Mouse (Mus musculus): Measurements from ENCODE around the gene Olfr285. TPM values are rescaled to one million over a fixed set of nuclear protein-coding genes. Genes with fewer than 3 reads are reported as not detected.
A peak's percentile ranks its signal among the peaks of the same experiment; 100 is the strongest.

The Olfr285 gene
- polyA plus RNA-seq (2014; fragmentation: Nextera tagmentation; extraction: Ambion mirVana), result not detected in 2 replicates

- Histone ChIP-seq H3K27ac (replicated peaks in 1 of 2; ENCODE audit: control insufficient read depth in 1 of 2, insufficient read depth in 1 of 2, low read depth in 2 of 2, low read length in 2 of 2) (no peak within 1 kb of the TSS), H3K4me3 (ENCODE audit: control insufficient read depth in 1 of 2, insufficient read depth in 1 of 2, low read depth in 1 of 2, low read length in 2 of 2) (no peak within 1 kb of the TSS), H3K36me3 (ENCODE audit: control insufficient read depth, insufficient read depth, low read length) (no peaks in the 10 kb centered on the region), H3K4me2 (ENCODE audit: low read length) (no peak within 1 kb of the TSS), H3K4me1 (ENCODE audit: control insufficient read depth in 2 of 2, insufficient read depth in 2 of 2, low read length in 2 of 2) (no peaks in the 10 kb centered on the region), H3K9me3 (ENCODE audit: control insufficient read depth, low read length) (no peaks in the 10 kb centered on the region), H3K9ac (ENCODE audit: low read length) (no peak within 1 kb of the TSS), H3K27me3 (ENCODE audit: control insufficient read depth, insufficient read depth, low read length) (no peaks in the 10 kb centered on the region)
- ATAC-seq (ENCODE audit: insufficient number of reproducible peaks, insufficient read depth, low FRiP score, low read depth), result no peak
- WGBS, result 84% methylated on average over 5 of the region's 5 CpGs
Measured at GRCm38 (mm10) chr15:98317177-98317724, at the start of gene Olfr285. Gene Olfr285, minus strand, starts transcription at chr15:98317353.

DNA sequence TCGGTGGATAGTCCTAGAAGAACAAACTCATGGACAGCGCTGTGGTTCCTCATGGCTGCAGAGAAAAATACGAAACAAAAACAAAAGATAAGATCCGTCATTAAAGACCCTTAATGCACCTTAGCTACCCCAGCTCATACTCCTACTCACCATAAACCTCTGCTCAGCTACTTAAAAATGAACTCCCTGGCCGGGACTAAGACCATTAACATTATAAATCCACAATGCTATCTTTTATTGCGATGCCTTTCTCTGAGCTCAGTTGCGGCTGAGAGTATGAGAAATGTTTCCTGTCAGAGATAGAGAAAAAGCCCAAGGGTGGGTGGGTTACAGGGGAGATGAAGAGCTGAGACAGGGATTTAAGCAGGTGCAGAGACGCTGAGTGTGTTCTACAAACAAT lies 23.7 kb upstream of the Olfr285 start, which contains the start of gene Olfr284:
Gene Olfr284, minus strand, starts transcription at position 101 of the 400 bp plus-strand sequence.
- H3K36me3 ChIP-seq (ENCODE audit: control insufficient read depth, insufficient read depth, low read length), result no peaks in the 10 kb centered on the region
- no peaks in the 10 kb centered on the region for H3K4me1 ChIP-seq (ENCODE audit: control insufficient read depth in 2 of 2, insufficient read depth in 2 of 2, low read length in 2 of 2)
- H3K9ac ChIP-seq (ENCODE audit: low read length), result no peak within 1 kb of the TSS
- H3K27me3 ChIP-seq (ENCODE audit: control insufficient read depth, insufficient read depth, low read length), result no peaks in the 10 kb centered on the region
- H3K4me3 ChIP-seq (ENCODE audit: control insufficient read depth in 1 of 2, insufficient read depth in 1 of 2, low read depth in 1 of 2, low read length in 2 of 2), result no peak within 1 kb of the TSS
- no peaks in the 10 kb centered on the region for H3K9me3 ChIP-seq (ENCODE audit: control insufficient read depth, low read length)
- ATAC-seq (ENCODE audit: insufficient number of reproducible peaks, insufficient read depth, low FRiP score, low read depth), result no peak
- 77% methylated on average over 8 of the region's 8 CpGs for WGBS
- H3K27ac ChIP-seq (replicated peaks in 1 of 2; ENCODE audit: control insufficient read depth in 1 of 2, insufficient read depth in 1 of 2, low read depth in 2 of 2, low read length in 2 of 2), result no peak within 1 kb of the TSS
- H3K4me2 ChIP-seq (ENCODE audit: low read length), result no peak within 1 kb of the TSS

DNA sequence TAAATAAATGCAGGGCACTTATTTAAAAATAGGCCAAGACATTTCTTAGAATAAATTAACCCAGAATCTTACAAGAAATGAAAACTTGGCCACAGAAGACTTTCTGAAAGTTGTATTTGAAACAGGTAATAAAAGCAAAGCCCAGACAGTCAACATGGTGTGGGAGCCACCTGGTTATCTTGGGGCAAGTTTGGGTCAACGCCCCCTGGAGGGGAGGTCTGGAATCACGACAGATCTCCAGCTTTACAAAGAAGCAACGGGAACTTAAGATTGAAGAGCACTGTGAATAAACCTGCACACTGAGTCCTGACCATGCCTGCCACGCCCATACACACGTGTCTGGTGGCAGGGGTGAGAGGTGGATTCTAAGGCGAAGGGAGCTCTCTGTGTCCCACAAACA lies 1.4 kb downstream of the Olfr285 start:
- no peak overlapping the region for H3K4me3 ChIP-seq (ENCODE audit: control insufficient read depth in 1 of 2, insufficient read depth in 1 of 2, low read depth in 1 of 2, low read length in 2 of 2)
- no peak overlapping the region for H3K4me2 ChIP-seq (ENCODE audit: low read length)
- H3K9ac ChIP-seq (ENCODE audit: low read length), result no peak overlapping the region
- no peaks in the 10 kb centered on the region for H3K27me3 ChIP-seq (ENCODE audit: control insufficient read depth, insufficient read depth, low read length)
- WGBS, result 41% methylated on average over 6 of the region's 6 CpGs
- no peak overlapping the region for H3K27ac ChIP-seq (replicated peaks in 1 of 2; ENCODE audit: control insufficient read depth in 1 of 2, insufficient read depth in 1 of 2, low read depth in 2 of 2, low read length in 2 of 2)
- H3K9me3 ChIP-seq (ENCODE audit: control insufficient read depth, low read length), result no peaks in the 10 kb centered on the region
- ATAC-seq (ENCODE audit: insufficient number of reproducible peaks, insufficient read depth, low FRiP score, low read depth), result no peak
- no peaks in the 10 kb centered on the region for H3K36me3 ChIP-seq (ENCODE audit: control insufficient read depth, insufficient read depth, low read length)
- H3K4me1 ChIP-seq (ENCODE audit: control insufficient read depth in 2 of 2, insufficient read depth in 2 of 2, low read length in 2 of 2), result no peaks in the 10 kb centered on the region

- ATAC-seq (ENCODE audit: insufficient number of reproducible peaks, insufficient read depth, low FRiP score, low read depth), result no peak
- WGBS, result 2% methylated on average over 57 of the region's 60 CpGs
- peaks cover 0 to 2% of the 10 kb centered on the region in 2 experiments; a peak in 1 of 4 replicates for H3K4me1 ChIP-seq (ENCODE audit: control insufficient read depth in 2 of 2, insufficient read depth in 2 of 2, low read length in 2 of 2)
- H3K4me3 ChIP-seq (ENCODE audit: control insufficient read depth in 1 of 2, insufficient read depth in 1 of 2, low read depth in 1 of 2, low read length in 2 of 2), result peak within 1 kb of the TSS; percentile 56 to 76
- 0 out of 2 replicates have a peak, but pooled peaks cover 5% of the 10 kb centered on the region for H3K9me3 ChIP-seq (ENCODE audit: control insufficient read depth, low read length)
- peak within 1 kb of the TSS; percentile 75 for H3K9ac ChIP-seq (ENCODE audit: low read length)
- no peak within 1 kb of the TSS for H3K27ac ChIP-seq (replicated peaks in 1 of 2; ENCODE audit: control insufficient read depth in 1 of 2, insufficient read depth in 1 of 2, low read depth in 2 of 2, low read length in 2 of 2)
- no peaks in the 10 kb centered on the region for H3K36me3 ChIP-seq (ENCODE audit: control insufficient read depth, insufficient read depth, low read length)
- H3K4me2 ChIP-seq (ENCODE audit: low read length), result peak within 1 kb of the TSS; percentile 72
- no peaks in the 10 kb centered on the region; the same call in 1 of the 2 replicates for H3K27me3 ChIP-seq (ENCODE audit: control insufficient read depth, insufficient read depth, low read length)
Measured at GRCm38 (mm10) chr15:98295628-98296551, 21.3 kb downstream of the Olfr285 start, which contains the start of gene Zfp641. Gene Zfp641, minus strand, starts transcription at chr15:98296161.

GRCm38 (mm10) chr15:98293651-98294050 lies 23.5 kb downstream of the Olfr285 start:
- H3K4me1 ChIP-seq (ENCODE audit: control insufficient read depth in 2 of 2, insufficient read depth in 2 of 2, low read length in 2 of 2), result peaks cover 0 to 2% of the 10 kb centered on the region in 2 experiments; a peak in 1 of 4 replicates
- 70% methylated on average over 8 of the region's 8 CpGs for WGBS
- no peaks in the 10 kb centered on the region for H3K36me3 ChIP-seq (ENCODE audit: control insufficient read depth, insufficient read depth, low read length)
- H3K27ac ChIP-seq (replicated peaks in 1 of 2; ENCODE audit: control insufficient read depth in 1 of 2, insufficient read depth in 1 of 2, low read depth in 2 of 2, low read length in 2 of 2), result no peak overlapping the region
- H3K27me3 ChIP-seq (ENCODE audit: control insufficient read depth, insufficient read depth, low read length), result no peaks in the 10 kb centered on the region; the same call in 1 of the 2 replicates
- no peak for ATAC-seq (ENCODE audit: insufficient number of reproducible peaks, insufficient read depth, low FRiP score, low read depth)
- no peak overlapping the region for H3K9ac ChIP-seq (ENCODE audit: low read length)
- H3K4me3 ChIP-seq (ENCODE audit: control insufficient read depth in 1 of 2, insufficient read depth in 1 of 2, low read depth in 1 of 2, low read length in 2 of 2), result no peak overlapping the region
- no peak overlapping the region for H3K4me2 ChIP-seq (ENCODE audit: low read length)
- H3K9me3 ChIP-seq (ENCODE audit: control insufficient read depth, low read length), result no peaks in the 10 kb centered on the region

- ATAC-seq (ENCODE audit: insufficient number of reproducible peaks, insufficient read depth, low FRiP score, low read depth), result no peak
- Histone ChIP-seq H3K27ac (replicated peaks in 1 of 2; ENCODE audit: control insufficient read depth in 1 of 2, insufficient read depth in 1 of 2, low read depth in 2 of 2, low read length in 2 of 2) (no peak overlapping the region), H3K4me3 (ENCODE audit: control insufficient read depth in 1 of 2, insufficient read depth in 1 of 2, low read depth in 1 of 2, low read length in 2 of 2) (no peak overlapping the region), H3K9me3 (ENCODE audit: control insufficient read depth, low read length) (no peaks in the 10 kb centered on the region), H3K36me3 (ENCODE audit: control insufficient read depth, insufficient read depth, low read length) (no peaks in the 10 kb centered on the region), H3K9ac (ENCODE audit: low read length) (no peak overlapping the region), H3K4me2 (ENCODE audit: low read length) (no peak overlapping the region), H3K27me3 (ENCODE audit: control insufficient read depth, insufficient read depth, low read length) (no peaks in the 10 kb centered on the region), H3K4me1 (ENCODE audit: control insufficient read depth in 2 of 2, insufficient read depth in 2 of 2, low read length in 2 of 2) (no peaks in the 10 kb centered on the region)
- 67% methylated on average over 12 of the region's 12 CpGs for WGBS
Measured at GRCm38 (mm10) chr15:98288566-98288965, 28.6 kb downstream of the Olfr285 start.

- Histone ChIP-seq H3K9ac (ENCODE audit: low read length) (no peak overlapping the region), H3K4me2 (ENCODE audit: low read length) (no peak overlapping the region), H3K27me3 (ENCODE audit: control insufficient read depth, insufficient read depth, low read length) (no peaks in the 10 kb centered on the region), H3K4me3 (ENCODE audit: control insufficient read depth in 1 of 2, insufficient read depth in 1 of 2, low read depth in 1 of 2, low read length in 2 of 2) (no peak overlapping the region), H3K4me1 (ENCODE audit: control insufficient read depth in 2 of 2, insufficient read depth in 2 of 2, low read length in 2 of 2) (no peaks in the 10 kb centered on the region), H3K27ac (replicated peaks in 1 of 2; ENCODE audit: control insufficient read depth in 1 of 2, insufficient read depth in 1 of 2, low read depth in 2 of 2, low read length in 2 of 2) (no peak overlapping the region), H3K9me3 (ENCODE audit: control insufficient read depth, low read length) (no peaks in the 10 kb centered on the region), H3K36me3 (ENCODE audit: control insufficient read depth, insufficient read depth, low read length) (no peaks in the 10 kb centered on the region)
- WGBS, result 82% methylated on average over 7 of the region's 7 CpGs
- no peak for ATAC-seq (ENCODE audit: insufficient number of reproducible peaks, insufficient read depth, low FRiP score, low read depth)
Measured at GRCm38 (mm10) chr15:98286418-98286817, 30.7 kb downstream of the Olfr285 start.
